Mouse (Mus musculus): Measurements from ENCODE around the gene Ccdc85b. TPM values are rescaled to one million over a fixed set of nuclear protein-coding genes. Genes with fewer than 3 reads are reported as not detected.
A peak's percentile ranks its signal among the peaks of the same experiment; 100 is the strongest.
"Not testable (repeated sequence)": the region's sequence is repeated elsewhere in the genome, so short reads cannot be mapped to it uniquely, and the experiment has no call there.

The Ccdc85b gene
- total RNA-seq (2021), result 10 to 100 TPM in 1 of 2 experiments, 1 to 10 TPM in 1; 7.8 to 11.9 TPM

DNA sequence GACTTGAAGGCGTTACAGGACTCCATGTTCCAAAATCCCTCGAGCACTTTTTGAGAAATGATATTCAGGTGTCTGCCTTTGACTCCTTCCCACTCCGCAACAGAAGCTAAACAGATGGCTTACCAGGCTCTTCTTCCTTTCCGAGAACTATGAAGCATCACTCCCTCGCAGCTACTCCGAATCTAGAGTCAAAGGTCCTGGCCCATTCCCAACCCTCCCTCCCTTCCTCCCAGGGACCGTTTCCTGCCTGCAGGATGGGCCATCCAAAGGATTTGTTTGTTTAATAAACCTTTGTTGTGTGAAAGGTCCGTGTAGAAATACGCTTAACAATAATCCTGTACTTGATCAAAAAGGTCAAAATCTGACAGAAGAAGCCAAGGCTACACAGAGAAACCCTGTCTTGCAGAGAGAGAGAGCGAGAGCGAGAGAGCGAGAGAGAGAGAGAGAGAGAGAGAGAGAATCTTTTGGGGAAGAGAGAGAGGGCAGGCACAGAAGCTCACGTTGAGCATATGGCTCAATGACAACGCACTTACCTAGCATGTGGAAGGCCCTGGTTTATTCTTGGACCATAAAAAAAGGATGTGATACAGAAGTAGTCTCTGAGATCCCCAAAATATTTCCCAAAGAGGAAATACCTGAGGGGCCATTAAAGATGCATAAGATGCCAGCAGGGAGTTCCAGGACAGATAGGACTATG, at the start of gene Ccdc85b:
Gene Ccdc85b, minus strand, starts transcription at position 149 of the 697 bp plus-strand sequence.
- no peak for DNase-seq (ENCODE audit: low spot score)

DNA sequence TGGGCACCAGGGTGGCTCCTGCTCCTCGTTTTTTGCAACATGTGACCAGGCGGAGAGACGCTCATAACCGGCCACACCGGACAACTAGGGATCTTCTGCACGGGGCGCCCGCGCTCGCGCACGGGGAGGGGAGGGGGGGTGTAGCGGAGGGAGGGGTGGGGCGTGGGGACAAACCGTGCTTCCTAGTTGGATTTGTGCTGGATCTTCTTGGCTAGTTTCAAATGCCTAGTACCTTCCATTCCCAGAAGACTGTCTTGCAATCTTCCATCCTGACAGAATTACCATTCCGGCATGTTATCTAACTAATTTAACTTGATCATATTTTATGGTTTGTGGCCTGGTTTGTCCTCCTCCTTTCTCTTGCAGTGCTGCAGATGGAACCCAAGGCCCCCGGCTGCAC, 46.0 kb upstream of the Ccdc85b start, which contains the start of gene 1700020D05Rik:
Gene 1700020D05Rik, minus strand, starts transcription at position 101 of the 400 bp plus-strand sequence.
- intact Hi-C loops (cut with DNase I), result no loop called here

More for the DNA sequence above, at the start of gene Ccdc85b:
- intact Hi-C loops (cut with DNase I), result no loop called here

DNA sequence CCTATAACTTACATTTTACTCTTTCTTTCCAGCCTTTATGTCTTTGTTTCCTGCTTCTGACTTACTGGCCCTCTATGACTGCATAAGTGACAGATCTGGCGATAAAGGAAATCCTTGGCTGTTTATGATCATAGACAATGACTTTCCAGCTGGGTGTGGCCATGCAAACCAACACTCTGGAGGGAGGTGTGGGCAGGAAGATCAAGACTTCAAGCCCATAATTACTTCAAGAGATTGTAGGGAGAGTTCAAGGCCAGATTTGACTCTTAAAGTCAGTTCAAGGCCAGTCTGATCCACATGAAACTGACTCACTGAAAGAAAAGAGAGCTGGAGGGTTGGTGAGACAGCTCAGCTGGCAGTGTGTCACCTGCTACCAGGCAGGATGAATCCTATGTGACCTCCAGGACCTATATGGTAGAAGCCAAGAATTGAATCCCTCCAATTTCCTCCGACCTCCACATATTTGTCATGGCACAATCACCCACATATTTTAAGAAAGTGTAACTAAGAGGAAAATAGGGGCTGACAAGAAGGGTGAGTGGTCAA, 42.7 kb upstream of the Ccdc85b start:
- intact Hi-C loops (cut with DNase I), result no loop called here
- no peak for DNase-seq (ENCODE audit: low spot score)

More for the DNA sequence above, 46.0 kb upstream of the Ccdc85b start, which contains the start of gene 1700020D05Rik:
- DNase-seq (ENCODE audit: low spot score), result no peak

DNA sequence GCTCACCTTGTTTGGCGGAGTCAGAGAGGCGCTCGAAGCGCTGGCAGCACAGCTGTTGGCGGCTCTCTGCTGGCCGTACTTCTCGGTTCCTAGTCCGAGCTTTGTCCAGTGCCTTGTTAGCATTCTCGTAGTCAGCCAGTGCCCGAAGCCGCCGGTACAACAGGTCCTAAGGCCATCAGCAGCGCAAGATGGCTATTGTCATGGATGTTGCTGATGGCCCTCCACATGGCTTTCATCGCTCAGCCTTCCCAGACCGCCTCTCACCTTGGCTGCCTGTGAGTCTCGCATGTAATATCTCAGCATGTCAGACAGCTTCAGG, 38.3 kb upstream of the Ccdc85b start:
- intact Hi-C loops (cut with DNase I), result no loop called here
- DNase-seq (ENCODE audit: low spot score), result no peak

DNA sequence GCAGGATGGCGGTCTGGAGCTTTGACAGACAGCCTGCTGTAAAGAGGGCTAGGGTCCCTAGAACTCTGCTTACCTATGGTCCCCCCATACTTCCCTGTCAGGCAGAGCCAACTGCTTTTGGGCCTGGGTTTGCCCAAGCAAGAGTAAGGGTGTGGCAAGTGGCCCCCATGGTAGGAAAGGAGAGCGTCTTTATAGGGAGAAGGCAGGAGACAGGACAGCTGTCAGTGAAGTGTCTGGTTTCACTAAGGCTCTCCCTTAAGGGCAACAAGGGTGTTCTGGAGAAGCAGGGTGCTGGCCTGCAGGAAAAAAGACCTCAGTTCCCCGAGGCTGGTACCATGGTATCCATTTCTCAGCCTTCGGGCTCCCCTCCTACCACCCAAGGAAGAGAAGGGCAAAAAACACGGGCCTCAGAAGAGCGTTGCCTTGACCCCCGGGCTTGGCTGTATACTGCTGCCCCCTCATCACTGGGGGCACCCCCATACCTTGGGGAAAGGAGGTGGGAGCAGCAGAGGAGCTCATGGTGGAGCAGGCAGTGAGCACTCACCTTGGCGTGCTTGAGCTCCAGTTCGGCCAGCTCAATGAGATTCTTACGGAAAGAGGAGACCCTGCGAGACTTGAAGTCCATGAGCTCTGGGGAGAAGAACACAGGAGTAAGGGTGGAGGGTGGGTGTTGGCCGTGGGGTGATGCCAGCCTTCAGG, 37.8 kb upstream of the Ccdc85b start:
- DNase-seq (ENCODE audit: low spot score), result no peak
- intact Hi-C loops (cut with DNase I), result no loop called here

DNA sequence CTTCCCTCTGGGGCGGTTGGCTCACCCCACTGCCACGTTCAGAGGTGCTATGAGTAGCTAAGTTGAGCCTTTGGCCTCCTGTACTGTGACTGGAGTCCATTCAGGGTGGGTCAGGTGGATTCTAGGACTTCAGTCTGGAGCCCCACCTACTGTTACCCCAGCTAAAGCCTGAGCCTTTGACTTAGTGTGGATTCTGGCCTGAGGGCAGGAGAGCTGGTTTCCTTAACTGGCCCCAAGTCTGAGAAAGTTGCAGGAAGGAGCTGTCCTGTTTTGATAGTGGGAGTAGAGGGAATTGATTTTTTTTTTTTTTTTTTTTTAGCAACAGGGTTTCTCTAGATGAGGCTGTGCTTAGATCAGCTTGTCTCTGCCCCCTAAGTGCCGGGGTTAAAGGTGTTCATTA, 36.6 kb upstream of the Ccdc85b start:
- DNase-seq (ENCODE audit: low spot score), result no peak
- intact Hi-C loops (cut with DNase I), result no loop called here

DNA sequence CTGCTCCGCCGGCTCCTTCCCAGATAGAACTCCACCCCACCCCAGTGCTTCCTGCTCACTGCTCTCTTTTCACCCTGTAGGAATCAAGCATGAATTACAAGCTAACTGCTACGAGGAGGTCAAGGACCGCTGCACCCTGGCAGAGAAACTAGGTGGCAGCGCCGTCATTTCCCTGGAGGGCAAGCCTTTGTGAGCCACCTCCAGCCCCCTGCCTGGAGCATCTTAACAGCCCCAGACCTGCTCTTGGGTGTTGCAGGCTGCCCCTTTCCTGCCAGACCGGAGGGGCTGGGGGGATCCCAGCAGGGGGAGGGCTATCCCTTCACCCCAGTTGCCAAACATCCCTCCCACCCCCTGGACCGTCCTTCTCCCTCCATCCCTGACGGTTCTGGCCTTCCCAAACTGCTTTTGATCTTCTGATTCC, 35.6 kb upstream of the Ccdc85b start:
- intact Hi-C loops (cut with DNase I); DNase-seq (ENCODE audit: low spot score): not testable (repeated sequence)

DNA sequence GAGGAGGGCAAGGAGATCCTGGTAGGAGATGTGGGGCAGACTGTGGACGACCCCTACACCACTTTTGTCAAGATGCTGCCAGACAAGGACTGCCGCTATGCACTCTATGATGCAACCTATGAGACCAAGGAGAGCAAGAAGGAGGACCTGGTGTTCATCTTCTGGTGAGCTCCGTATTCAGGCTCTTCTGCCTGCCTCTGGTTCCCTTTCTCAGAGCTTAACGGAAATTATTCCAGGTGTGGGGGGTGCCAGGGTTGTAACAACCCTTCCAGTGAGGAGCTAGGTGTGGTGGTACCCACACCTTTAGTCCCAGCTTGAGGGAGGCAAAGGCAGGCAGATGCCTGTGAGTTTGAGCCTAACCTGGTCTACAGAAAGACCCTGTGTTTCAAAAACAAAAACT, 34.9 kb upstream of the Ccdc85b start:
- intact Hi-C loops (cut with DNase I), result no loop called here
- DNase-seq (ENCODE audit: low spot score), result no peak

DNA sequence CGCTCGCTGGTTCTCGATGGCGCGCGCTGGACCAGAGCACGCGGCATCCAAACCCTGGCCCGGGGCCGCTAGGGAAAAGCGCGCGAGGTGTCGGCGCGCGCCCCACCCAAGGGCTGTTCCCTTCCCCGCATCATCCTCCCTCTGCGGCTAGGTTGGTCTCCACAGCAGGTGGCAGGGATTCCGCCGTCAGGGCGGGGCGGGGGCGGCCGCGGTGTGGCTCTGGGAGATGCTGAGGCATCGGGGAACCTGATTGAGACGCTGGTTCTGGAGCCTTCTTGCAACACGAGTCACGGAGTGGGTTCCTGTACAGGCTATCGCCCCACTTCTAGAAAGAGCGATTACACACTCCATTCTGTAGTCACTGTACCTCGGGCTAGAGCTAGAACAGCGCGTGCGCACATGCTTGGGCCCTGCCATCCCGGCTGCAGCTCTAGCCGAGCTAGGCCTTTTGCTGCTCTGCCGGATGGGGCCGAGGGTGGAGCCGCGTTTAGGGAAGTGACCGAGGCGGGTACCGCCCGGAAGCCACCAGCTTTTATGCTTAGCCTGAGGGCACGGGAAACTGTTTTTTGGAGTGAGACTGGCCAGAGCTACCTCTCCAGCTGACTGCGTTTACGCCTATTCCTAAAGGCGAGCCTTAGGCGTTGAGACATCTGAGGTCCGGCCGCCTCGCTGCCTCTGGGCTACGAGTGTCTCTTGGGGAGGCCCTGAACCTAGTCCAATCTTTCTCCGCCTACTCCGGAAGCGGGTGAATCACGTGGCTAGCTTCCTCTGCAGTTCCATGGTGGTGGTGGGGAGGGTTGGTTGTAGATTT, 33.4 kb upstream of the Ccdc85b start:
- intact Hi-C loops (cut with DNase I), result loop anchor here (1.0 kb wide), 1 partner anchor 19 kb away; the partner anchor contains the start of gene Snx32
- peak; percentile 82 for DNase-seq (ENCODE audit: low spot score)

DNA sequence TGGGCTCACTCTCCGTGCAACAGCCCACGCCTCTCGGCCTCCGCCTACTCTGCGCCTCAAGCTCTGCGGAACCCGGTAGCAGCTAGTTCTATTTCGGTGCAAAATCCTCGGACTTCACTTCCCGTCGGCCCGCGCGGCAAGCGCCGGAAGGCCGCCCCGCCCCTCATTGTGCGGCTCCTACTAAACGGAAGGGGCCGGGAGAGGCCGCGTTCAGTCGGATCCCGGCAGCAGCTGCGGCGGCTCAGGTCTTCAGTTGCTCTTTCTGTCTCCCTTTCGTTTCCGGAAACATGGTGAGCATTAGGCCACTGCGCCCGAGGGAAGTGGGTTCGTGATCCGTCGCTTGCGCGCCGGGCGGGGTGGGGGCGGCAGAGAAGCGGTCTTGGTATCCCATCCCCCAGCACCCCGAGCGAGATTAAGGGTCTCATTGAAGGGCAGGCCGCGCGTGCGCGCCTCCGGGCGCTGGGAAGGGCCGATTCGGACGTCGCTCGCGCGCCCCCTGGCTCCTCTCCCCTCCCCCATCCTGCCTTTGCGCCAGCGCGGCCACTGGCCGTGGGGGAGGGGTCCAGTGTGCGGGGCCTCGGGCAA, 32.7 kb upstream of the Ccdc85b start, which contains the start of gene Cfl1:
Gene Cfl1, plus strand, starts transcription at position 143 of the 585 bp plus-strand sequence.
- intact Hi-C loops (cut with DNase I), result no loop called here
- DNase-seq (ENCODE audit: low spot score), result peak; percentile 95

DNA sequence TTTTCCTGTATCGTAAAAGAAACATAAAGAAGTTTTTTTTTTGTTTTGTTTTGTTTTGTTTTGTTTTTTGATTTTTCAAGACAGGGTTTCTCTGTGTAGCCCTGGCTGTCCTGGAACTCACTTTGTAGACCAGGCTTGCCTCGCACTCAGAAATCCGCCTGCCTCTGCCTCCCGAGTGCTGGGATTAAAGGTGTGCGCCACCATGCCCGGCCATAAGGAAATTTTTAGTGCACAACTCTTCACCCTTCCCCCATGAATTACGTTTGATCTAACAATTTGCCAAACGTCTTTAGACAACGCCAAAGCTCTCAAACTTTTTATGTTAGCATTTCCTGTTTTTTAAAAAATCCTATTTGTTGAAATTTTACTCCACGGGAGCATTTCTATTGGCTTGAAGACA, 32.0 kb upstream of the Ccdc85b start:
- intact Hi-C loops (cut with DNase I), result loop anchor here (5.0 kb wide), 1 partner anchor 122 kb away; the partner anchor contains the start of genes Banf1 and Eif1ad
- not testable (repeated sequence) for DNase-seq (ENCODE audit: low spot score)

DNA sequence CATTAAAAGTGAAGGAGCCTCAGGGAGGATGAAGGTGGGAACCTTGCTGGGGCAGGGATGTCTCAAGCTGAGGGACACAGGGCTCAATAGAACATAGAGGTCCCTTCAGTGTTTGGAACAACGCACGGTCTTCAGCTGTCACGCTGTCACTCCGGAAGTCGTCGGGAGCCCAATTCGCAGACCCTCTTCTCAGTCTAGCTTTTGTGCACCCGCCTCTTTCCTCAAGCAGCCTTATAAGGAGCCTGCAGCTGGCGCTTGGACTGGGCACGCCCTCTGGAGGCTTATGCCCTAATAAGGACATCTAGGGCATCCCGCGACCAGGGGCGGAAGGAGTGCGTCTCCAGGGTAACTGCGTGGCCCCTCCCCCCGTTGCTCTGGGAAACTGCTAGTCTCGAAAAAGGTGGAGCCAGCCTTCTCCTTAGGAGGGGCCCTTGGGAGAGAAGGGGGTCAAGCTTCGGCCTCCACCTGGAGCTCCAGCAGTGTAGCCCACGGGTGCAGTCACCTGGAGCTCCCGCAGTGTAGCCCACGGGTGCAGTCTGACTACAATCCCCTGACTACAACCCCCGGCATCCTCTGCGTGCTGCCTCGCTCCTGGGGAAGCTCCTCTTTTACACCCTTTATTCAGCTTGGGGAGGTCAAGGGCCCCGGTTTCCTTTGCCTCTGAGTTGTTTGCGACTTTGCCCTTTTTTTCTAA, 31.3 kb upstream of the Ccdc85b start:
- intact Hi-C loops (cut with DNase I), result loop anchor here (5.0 kb wide), 1 partner anchor 122 kb away; the partner anchor contains the start of genes Banf1 and Eif1ad
- peak; percentile 97 for DNase-seq (ENCODE audit: low spot score)

DNA sequence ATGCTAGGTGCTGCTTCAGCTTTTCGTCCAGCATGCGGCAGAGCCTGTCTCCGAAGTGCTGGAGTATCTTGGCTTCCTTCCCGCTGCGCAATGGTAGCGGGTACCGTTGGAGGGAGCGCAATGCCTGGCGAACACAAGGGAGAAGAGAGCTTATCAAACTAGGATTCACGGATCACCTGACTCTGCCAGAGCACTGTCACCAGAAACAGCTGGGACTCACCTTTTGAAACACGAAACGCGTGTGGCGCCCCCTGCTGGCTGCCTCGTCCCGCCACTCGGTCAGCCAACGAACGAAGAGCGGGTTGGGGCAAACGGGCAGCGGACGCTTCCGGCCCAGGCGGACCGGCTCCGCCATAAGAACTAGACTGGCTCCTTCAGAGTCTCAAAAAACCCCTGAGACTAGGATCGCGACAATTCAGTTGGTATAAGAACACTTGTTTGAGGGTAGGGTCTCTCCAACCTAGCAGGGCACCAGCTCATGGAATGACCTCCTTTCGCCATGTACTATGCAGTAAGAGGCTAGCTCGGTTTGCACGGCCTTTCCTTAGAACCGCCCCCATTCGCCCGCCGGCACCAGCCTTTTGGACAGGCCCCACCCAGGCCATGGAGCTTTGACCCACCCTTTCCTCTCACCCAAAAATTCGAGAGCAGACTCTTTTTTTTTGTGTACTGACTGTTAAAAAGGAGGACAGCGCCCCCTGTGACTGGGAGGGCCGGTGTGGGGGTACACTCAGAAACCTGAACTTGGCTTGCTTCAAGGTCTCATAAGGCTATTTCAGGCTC, 30.3 kb upstream of the Ccdc85b start, which contains the start of gene Mus81:
Gene Mus81, minus strand, starts transcription at position 635 of the 783 bp plus-strand sequence.
- intact Hi-C loops (cut with DNase I), result loop anchor here (1.0 to 5.0 kb wide), 3 partner anchors 23 to 121 kb away; partner anchors contain the start of genes Banf1 and Eif1ad
- peak; percentile 94 for DNase-seq (ENCODE audit: low spot score)

DNA sequence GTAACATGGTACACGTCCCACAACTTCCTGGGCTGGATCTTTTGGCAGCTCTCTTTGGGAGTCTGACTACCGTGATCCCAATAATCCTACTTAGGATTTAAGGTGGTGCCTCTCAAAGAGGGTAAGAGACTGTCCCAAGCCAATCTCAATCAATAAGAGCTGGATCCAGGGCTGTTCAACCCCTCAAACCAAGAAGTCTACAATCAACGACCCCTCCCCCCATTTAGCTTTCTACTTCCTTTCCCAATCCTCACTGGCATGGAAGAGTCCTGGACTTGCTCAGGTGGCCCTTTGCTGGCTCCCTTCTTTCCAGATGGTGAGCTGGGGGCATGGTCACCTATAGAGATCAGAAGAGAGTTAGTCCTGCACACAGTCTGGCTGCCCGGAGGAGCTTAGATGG, 29.1 kb upstream of the Ccdc85b start:
- DNase-seq (ENCODE audit: low spot score), result no peak
- intact Hi-C loops (cut with DNase I), result loop anchor here (1.0 to 5.0 kb wide), 3 partner anchors 22 to 119 kb away; partner anchors contain the start of genes Banf1 and Eif1ad

DNA sequence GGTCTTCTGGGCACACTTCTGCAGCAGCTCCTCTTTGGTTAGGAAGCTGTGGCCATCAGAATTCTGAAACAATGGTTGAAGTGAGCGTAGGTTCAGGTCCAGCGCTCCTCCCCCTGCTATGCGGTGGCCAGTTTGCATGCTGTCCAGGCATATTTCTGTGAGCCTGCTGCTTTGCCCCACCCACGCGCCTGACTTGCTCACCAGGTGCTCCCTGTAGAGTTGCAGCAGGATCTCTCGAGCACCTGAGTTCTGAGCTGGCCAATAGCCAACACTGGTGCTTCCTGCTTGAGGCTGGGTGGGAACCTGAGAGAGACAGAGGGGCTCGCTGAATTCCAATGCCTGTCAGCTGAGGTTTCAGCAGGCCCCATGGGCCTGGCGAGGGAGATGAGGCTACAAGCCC, 28.6 kb upstream of the Ccdc85b start:
- intact Hi-C loops (cut with DNase I), result loop anchor here (2.0 to 5.0 kb wide), 2 partner anchors 21 to 119 kb away; partner anchors contain the start of genes Banf1 and Eif1ad

DNA sequence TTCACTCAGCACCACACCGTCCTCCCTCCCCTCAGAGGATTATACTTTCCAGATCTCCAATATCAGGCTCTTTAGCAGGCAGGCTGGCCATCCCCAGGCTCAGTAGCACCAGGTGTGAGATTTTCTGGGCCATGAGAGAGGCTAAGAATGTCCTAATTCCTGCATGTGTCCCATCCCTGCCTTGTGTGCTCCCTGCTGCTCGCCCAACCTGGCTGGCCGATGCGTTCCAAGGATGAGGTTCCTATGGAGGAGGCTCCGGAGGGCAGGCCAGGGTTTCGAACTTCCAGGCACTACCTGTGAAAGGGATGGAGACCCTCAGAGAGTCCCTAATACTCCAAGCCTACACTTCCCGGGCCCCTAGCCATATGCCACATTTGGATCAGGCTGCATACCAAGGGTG, 28.1 kb upstream of the Ccdc85b start:
- intact Hi-C loops (cut with DNase I), result loop anchor here (2.0 to 5.0 kb wide), 2 partner anchors 21 to 119 kb away; partner anchors contain the start of genes Banf1 and Eif1ad
- no peak for DNase-seq (ENCODE audit: low spot score)

More for the DNA sequence above, 28.6 kb upstream of the Ccdc85b start:
- no peak for DNase-seq (ENCODE audit: low spot score)

DNA sequence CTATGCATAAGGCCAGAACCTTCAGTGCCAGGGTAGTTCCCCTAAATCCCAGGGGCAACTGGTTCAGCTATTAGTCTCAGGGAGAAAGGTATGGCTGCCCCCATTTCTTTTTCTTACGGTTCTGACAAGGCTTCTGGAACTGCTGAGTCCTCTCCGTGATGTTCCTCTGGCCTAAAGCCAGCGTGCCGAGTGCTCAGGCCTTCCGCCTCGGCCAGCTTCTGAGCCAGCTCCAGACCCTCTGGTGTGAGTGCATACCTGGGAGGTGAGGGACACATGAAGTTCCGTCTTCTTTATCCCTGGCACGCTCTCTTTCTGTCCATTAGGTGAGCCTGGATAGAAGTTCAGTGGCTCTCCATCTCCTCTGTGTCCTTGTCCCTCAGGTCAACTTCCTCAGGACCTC, 27.7 kb upstream of the Ccdc85b start:
- DNase-seq (ENCODE audit: low spot score), result no peak
- intact Hi-C loops (cut with DNase I), result loop anchor here (5.0 kb wide), 1 partner anchor 118 kb away; the partner anchor contains the start of genes Banf1 and Eif1ad

DNA sequence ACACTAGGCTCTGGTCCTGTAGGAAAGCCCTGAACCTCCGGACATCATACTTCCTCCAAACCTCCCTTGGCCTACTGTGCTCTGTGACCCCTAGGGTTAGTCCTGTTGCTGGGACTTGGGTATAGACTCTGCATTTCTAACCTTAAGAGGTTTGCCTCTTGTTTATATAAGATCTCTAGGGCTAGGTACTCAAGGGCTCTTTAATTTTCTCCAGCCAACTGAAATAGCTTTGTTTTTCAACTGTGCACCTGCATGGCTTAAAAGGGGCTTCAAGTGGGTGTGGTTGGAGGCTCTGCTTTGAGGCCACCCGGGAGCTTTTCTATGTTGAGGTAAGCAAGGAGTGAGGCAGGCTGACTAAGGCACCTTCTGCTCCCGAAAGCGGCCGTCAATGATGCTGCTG, 26.8 kb upstream of the Ccdc85b start:
- no peak for DNase-seq (ENCODE audit: low spot score)
- intact Hi-C loops (cut with DNase I), result no loop called here

Measured in heart, postnatal 25 days (tissue).